Mouse (Mus musculus) B cell, adult 62 days (primary cell): ENCODE data around the gene Gm11042. TPM values are rescaled to one million over a fixed set of nuclear protein-coding genes. Genes with fewer than 3 reads are reported as not detected.

ENCODE experiments used
- total RNA-seq: library from RNA; stranded (reverse); gene quantifications from 4 replicates; pipeline ENCODE4 v1.2.4, GENCODE M21; 2023

Gm11042 gene
- total RNA-seq, result not detected in 4 replicates

GRCm38 (mm10) chr12:74316344-74316973, at the start of gene Gm11042:
TSS of gene Gm11042 (minus strand) at chr12:74316394.

